Mouse (Mus musculus) adrenal gland, postnatal 14 days (tissue): ENCODE measurements around the gene Fbxw28. TPM values are rescaled to one million over a fixed set of nuclear protein-coding genes. Genes with fewer than 3 reads are reported as not detected.
"Not testable (repeated sequence)": the region's sequence is repeated elsewhere in the genome, so short reads cannot be mapped to it uniquely, and the experiment has no call there.

Source experiments
- DNase-seq: peaks from one replicate; pipeline ENCODE4 v3.0.0; 2021; ENCODE audit warnings: mixed read lengths
- long read RNA-seq, 2 experiments: library from polyadenylated mRNA; stranded (forward); transcript quantifications; one replicate each; pipeline ENCODE4 v2.0.0; 2021
- total RNA-seq: library from RNA; stranded (reverse); gene quantifications from 2 replicates; pipeline ENCODE4 v1.2.3, GENCODE M21; 2021

Fbxw28 gene
- total RNA-seq: not detected in 2 replicates
- long read RNA-seq, experiment 1: 0 reads
- long read RNA-seq, experiment 2: 0 reads

GRCm38 (mm10) chr9:109339559-109339958 is at the start of gene Fbxw28:
Fbxw28 (minus strand) TSS chr9:109339659.
- not testable (repeated sequence) for DNase-seq

- not testable (repeated sequence) for DNase-seq
Measured at GRCm38 (mm10) chr9:109287576-109287975, 51.9 kb downstream of the Fbxw28 start, which contains the start of gene Fbxw14. Fbxw14 (minus strand) TSS chr9:109287676.

Other genes with a start within 250 kb of the Fbxw28 start
- gene Plxnb1, start 244.3 kb downstream of the Fbxw28 start, total RNA-seq: 63.8 and 67.0 TPM in 2 replicates
- not detected in 2 replicates for gene Fbxw21, start 177.6 kb downstream of the Fbxw28 start, total RNA-seq
- gene Fbxw13, start 143.7 kb downstream of the Fbxw28 start, total RNA-seq: not detected in 2 replicates
- gene Fbxw20, start 104.9 kb downstream of the Fbxw28 start, total RNA-seq: not detected in 2 replicates
- gene Fbxw14, start 52.0 kb downstream of the Fbxw28 start, total RNA-seq: not detected in 2 replicates
- gene Fbxw22, start 64.6 kb upstream of the Fbxw28 start, total RNA-seq: not detected in 2 replicates
- gene Fbxw16, start 109.5 kb upstream of the Fbxw28 start, total RNA-seq: not detected in 2 replicates
- not detected in 2 replicates for gene Fbxw19, start 156.2 kb upstream of the Fbxw28 start, total RNA-seq
- not detected in 2 replicates for gene Fbxw15, start 228.6 kb upstream of the Fbxw28 start, total RNA-seq